Mouse (Mus musculus) C2C12 (cell line): ENCODE data around the gene Nmt1.

Experiments used
- CEBPB ChIP-seq: IDR thresholded peaks from one replicate; pipeline ENCODE4 v1.6.1; 2011; ENCODE audit warnings: low read depth, mild to moderate bottlenecking, control low read depth, moderate library complexity
- CTCF ChIP-seq: IDR thresholded peaks from one replicate; pipeline ENCODE4 v1.5.1; 2011; ENCODE audit not compliant: control insufficient read depth, insufficient read depth, insufficient read length
- MAX ChIP-seq: IDR thresholded peaks from one replicate; pipeline ENCODE4 v1.6.1; 2011; ENCODE audit warnings: mild to moderate bottlenecking, control low read depth
- MYOD1 ChIP-seq: IDR thresholded peaks from one replicate; pipeline ENCODE4 v1.6.1; 2011; ENCODE audit warnings: low read depth; ENCODE audit not compliant: control insufficient read depth, insufficient read length

DNA sequence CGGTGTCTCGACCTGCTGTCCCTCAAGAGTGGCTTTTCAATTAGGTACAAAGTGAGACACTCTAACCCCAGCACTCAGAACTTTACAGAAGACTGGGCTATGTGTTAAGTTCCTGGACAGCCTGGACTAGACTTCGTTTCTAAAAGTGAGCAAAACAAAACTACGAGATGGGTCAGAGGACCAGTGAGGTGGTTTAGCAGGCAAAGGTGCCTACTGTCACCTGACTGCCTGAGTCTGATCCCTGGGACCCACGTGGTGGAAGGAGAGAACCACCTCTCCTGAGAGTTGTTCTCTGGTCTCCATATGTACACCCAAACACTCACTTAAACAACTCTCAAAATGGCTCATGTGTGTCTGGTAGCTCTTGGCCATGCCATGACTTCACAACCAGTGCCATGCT is 26.9 kb upstream of the Nmt1 start:
- no peak for TF ChIP-seq CTCF
- no peak for TF ChIP-seq MAX
- no peak for TF ChIP-seq CEBPB
- no peak for TF ChIP-seq MYOD1
